Mouse (Mus musculus) gastrocnemius, postnatal 14 days (tissue): ENCODE measurements at regions not wholly inside any gene's neighbourhood (a gene's known extent, or its start where the extent isn't known, plus 50 kb on each side); places are given as distances from the start of the nearest gene placed in this dataset.
"Not testable (repeated sequence)": the region's sequence is repeated elsewhere in the genome, so short reads cannot be mapped to it uniquely, and the experiment has no call there.

ENCODE experiments used
- DNase-seq: peaks from one replicate; pipeline ENCODE4 v3.0.0; 2021; ENCODE audit warnings: mixed read lengths
- intact Hi-C: fragments of 180-260 bp; cut with DNase I; formaldehyde crosslinking; loops from one replicate; pipeline ENCODE4 v1.15.1; 2025; ENCODE audit warnings: low total_unique reads

- DNase-seq = no peak
- intact Hi-C loops = no loop called here
These were observed 76.8 kb upstream of the Smg1 start for GRCm38 (mm10) chr7:118320307-118320706.

GRCm38 (mm10) chr7:118318432-118319135 is 75.1 kb upstream of the Smg1 start:
- DNase-seq = no peak
- intact Hi-C loops = loop anchor here (10.0 kb wide), 1 partner anchor 76 kb away; no protein-coding TSS in a partner anchor

GRCm38 (mm10) chr7:118314886-118315285 is 71.4 kb upstream of the Smg1 start:
- not testable (repeated sequence) for DNase-seq
- intact Hi-C loops = loop anchor here (10.0 kb wide), 1 partner anchor 80 kb away; no protein-coding TSS in a partner anchor

- intact Hi-C loops = loop anchor here (10.0 kb wide), 1 partner anchor 81 kb away; no protein-coding TSS in a partner anchor
- DNase-seq = no peak
These were observed 70.8 kb upstream of the Smg1 start for GRCm38 (mm10) chr7:118314228-118314658.

- intact Hi-C loops = loop anchor here (10.0 kb wide), 1 partner anchor 81 kb away; no protein-coding TSS in a partner anchor
- no peak for DNase-seq
These were observed 70.3 kb upstream of the Smg1 start for GRCm38 (mm10) chr7:118313818-118314217.

GRCm38 (mm10) chr7:118309733-118310132 is 66.3 kb upstream of the Smg1 start:
- intact Hi-C loops = loop anchor here (5.0 to 10.0 kb wide), 3 partner anchors 85 to 208 kb away; no protein-coding TSS in a partner anchor

GRCm38 (mm10) chr7:118308882-118309281 is 65.4 kb upstream of the Smg1 start:
- no peak for DNase-seq
- intact Hi-C loops = loop anchor here (5.0 to 10.0 kb wide), 2 partner anchors 106 to 208 kb away; no protein-coding TSS in a partner anchor

More at GRCm38 (mm10) chr7:118309733-118310132, 66.3 kb upstream of the Smg1 start:
- no peak for DNase-seq

- intact Hi-C loops = loop anchor here (2.0 to 10.0 kb wide), 3 partner anchors 110 to 212 kb away; partner anchors contain the start of gene Syt17
- DNase-seq = peak; percentile 76
These were observed 61.3 kb upstream of the Smg1 start for GRCm38 (mm10) chr7:118304812-118305211.

- no peak for DNase-seq
- intact Hi-C loops = loop anchor here (2.0 to 10.0 kb wide), 2 partner anchors 110 to 144 kb away; partner anchors contain the start of gene Syt17
These were observed 60.9 kb upstream of the Smg1 start for GRCm38 (mm10) chr7:118304338-118304737.

- DNase-seq = no peak
- intact Hi-C loops = loop anchor here (2.0 to 10.0 kb wide), 2 partner anchors 111 to 145 kb away; partner anchors contain the start of gene Syt17
These were observed 60.5 kb upstream of the Smg1 start for GRCm38 (mm10) chr7:118303921-118304320.

- peak; percentile 52 for DNase-seq
- intact Hi-C loops = loop anchor here (10.0 kb wide), 1 partner anchor 114 kb away; no protein-coding TSS in a partner anchor
These were observed 57.3 kb upstream of the Smg1 start for GRCm38 (mm10) chr7:118300678-118301342.

- peak; percentile 82 for DNase-seq
- intact Hi-C loops = loop anchor here (10.0 kb wide), 1 partner anchor 83 kb away; no protein-coding TSS in a partner anchor
These were observed 54.1 kb upstream of the Smg1 start for GRCm38 (mm10) chr7:118297613-118298012.

- DNase-seq = no peak
These were observed 53.5 kb upstream of the Smg1 start for GRCm38 (mm10) chr7:118296856-118297518.

GRCm38 (mm10) chr7:118295855-118296254 is 52.4 kb upstream of the Smg1 start:
- no peak for DNase-seq
- intact Hi-C loops = loop anchor here (10.0 kb wide), 1 partner anchor 81 kb away; no protein-coding TSS in a partner anchor

More at GRCm38 (mm10) chr7:118296856-118297518, 53.5 kb upstream of the Smg1 start:
- intact Hi-C loops = loop anchor here (10.0 kb wide), 1 partner anchor 82 kb away; no protein-coding TSS in a partner anchor

GRCm38 (mm10) chr7:118295275-118295674 is 51.8 kb upstream of the Smg1 start:
- intact Hi-C loops = loop anchor here (10.0 kb wide), 1 partner anchor 80 kb away; no protein-coding TSS in a partner anchor
- no peak for DNase-seq

GRCm38 (mm10) chr7:118294637-118295036 is 51.2 kb upstream of the Smg1 start:
- intact Hi-C loops = loop anchor here (10.0 kb wide), 1 partner anchor 80 kb away; no protein-coding TSS in a partner anchor
- no peak for DNase-seq
